Mouse (Mus musculus): ENCODE measurements at regions not wholly inside any gene's neighbourhood (a gene's known extent, or its start where the extent isn't known, plus 50 kb on each side); places are given as distances from the start of the nearest gene placed in this dataset.

- peak; percentile 25 for DNase-seq (ENCODE audit: low read depth, low spot score)
Measured at GRCm38 (mm10) chr4:37445268-37445667, 493.7 kb upstream of the Lingo2 start.

- no peak for DNase-seq (ENCODE audit: low read depth, low spot score)
Measured at GRCm38 (mm10) chr4:37412755-37413154, 461.2 kb upstream of the Lingo2 start.

GRCm38 (mm10) chr4:37388118-37388517 lies 436.6 kb upstream of the Lingo2 start:
- DNase-seq (ENCODE audit: low read depth, low spot score), result no peak

- no peak for DNase-seq (ENCODE audit: low read depth, low spot score)
Measured at GRCm38 (mm10) chr4:37386882-37387281, 435.3 kb upstream of the Lingo2 start.

- DNase-seq (ENCODE audit: low read depth, low spot score), result no peak
Measured at GRCm38 (mm10) chr4:37364209-37364608, 412.7 kb upstream of the Lingo2 start.

GRCm38 (mm10) chr4:37361254-37361653 lies 409.7 kb upstream of the Lingo2 start:
- DNase-seq (ENCODE audit: low read depth, low spot score), result no peak

GRCm38 (mm10) chr4:37338376-37338775 lies 386.8 kb upstream of the Lingo2 start:
- no peak for DNase-seq (ENCODE audit: low read depth, low spot score)

All from 3T3-L1 (cell line).